8 mouse cellular contexts compared by ENCODE assay signal in genomic region chr16:17148084-17148483, GRCm38 (mm10). TPM values are rescaled to one million over a fixed set of nuclear protein-coding genes. Genes with fewer than 3 reads are reported as not detected.
DNase-seq lines count a peak whose midpoint lies in the region; ATAC-seq and TF ChIP-seq lines count a peak whose summit lies in the region.

No protein-coding gene starts in this region.

- peaks cover 23% of the 10 kb centered on the region for H3K36me3 ChIP-seq in embryonic facial prominence, embryonic 13.5 days
- peaks cover 17% of the 10 kb centered on the region for H3K36me3 ChIP-seq in midbrain, embryonic 12.5 days

- peaks cover 10% of the 10 kb centered on the region for H3K27me3 ChIP-seq in embryonic facial prominence, embryonic 13.5 days
- peaks cover 20% of the 10 kb centered on the region for H3K27me3 ChIP-seq in midbrain, embryonic 12.5 days

- WGBS in embryonic facial prominence, embryonic 13.5 days: 8% methylated on average over 16 of the region's 16 CpGs
- WGBS in midbrain, embryonic 12.5 days: 6% methylated on average over 16 of the region's 16 CpGs

- no peaks in the 10 kb centered on the region for H3K9me3 ChIP-seq in embryonic facial prominence, embryonic 13.5 days
- no peaks in the 10 kb centered on the region for H3K9me3 ChIP-seq in midbrain, embryonic 12.5 days

- peak; percentile 44 for TF ChIP-seq CTCF in layer of hippocampus, adult 2 months (conservative IDR thresholded peaks at IDR 0.05)

- peaks cover 12% of the 10 kb centered on the region for H3K4me1 ChIP-seq in embryonic facial prominence, embryonic 13.5 days
- peaks cover 12% of the 10 kb centered on the region; the same call in 1 of the 2 replicates for H3K4me1 ChIP-seq in midbrain, embryonic 12.5 days

- no peak for DNase-seq in layer of hippocampus, adult 2 months (ENCODE audit: low spot score in 2 of 2)
- DNase-seq in layer of hippocampus, adult 8-10 months (ENCODE audit: low spot score in 2 of 2): no peak
- peak; percentile 75 for DNase-seq in MN1 (ENCODE audit: low spot score)
- DNase-seq in induced T-regulatory cell, adult 2 months (ENCODE audit: low read depth): peak; percentile 55
- DNase-seq in thymus, postnatal 14 days: peak; percentile 71

- peak overlapping the region; percentile 71 for H3K9ac ChIP-seq in embryonic facial prominence, embryonic 13.5 days
- peak overlapping the region; percentile 59 for H3K9ac ChIP-seq in midbrain, embryonic 12.5 days (replicated peaks)

- peak overlapping the region; percentile 71 for H3K4me3 ChIP-seq in layer of hippocampus, adult 2 months
- peak overlapping the region; percentile 62 for H3K4me3 ChIP-seq in embryonic facial prominence, embryonic 13.5 days
- H3K4me3 ChIP-seq in midbrain, embryonic 12.5 days: peak overlapping the region; percentile 54

- ATAC-seq in embryonic facial prominence, embryonic 13.5 days (ENCODE audit: insufficient number of reproducible peaks, insufficient read depth, low FRiP score, low TSS enrichment, low read depth): no peak
- ATAC-seq in midbrain, embryonic 12.5 days (ENCODE audit: low FRiP score, low read depth): peak; percentile 3; the same call in 1 of the 2 replicates
- ATAC-seq in activated CD4-positive, CD25-positive, alpha-beta regulatory T cell, adult 4 months: no peak

- peak overlapping the region; percentile 99 for H3K4me2 ChIP-seq in embryonic facial prominence, embryonic 13.5 days
- peak overlapping the region; percentile 95 for H3K4me2 ChIP-seq in midbrain, embryonic 12.5 days (replicated peaks)

- no peak overlapping the region for H3K27ac ChIP-seq in layer of hippocampus, adult 2 months
- no peak overlapping the region for H3K27ac ChIP-seq in embryonic facial prominence, embryonic 13.5 days
- H3K27ac ChIP-seq in midbrain, embryonic 12.5 days (replicated peaks): no peak overlapping the region

RNA-seq across cellular contexts. Expression of gene Ccdc116, which starts 1.1 kb away (rescaled TPM):
- total RNA-seq in layer of hippocampus, adult 2 months (2021): 1 to 10 TPM; 2.0 to 2.7 TPM
- 1 to 10 TPM in 3 of 4 experiments, under 1 TPM in 1; 0.71 to 2.4 (median 1.6) TPM for total RNA-seq in layer of hippocampus, adult 8-10 months (2022)
- polyA plus RNA-seq in embryonic facial prominence, embryonic 13.5 days (2015; fragmentation: Nextera tagmentation; extraction: Ambion mirVana): 0.62 and 0.98 TPM in 2 replicates
- polyA plus RNA-seq in midbrain, embryonic 12.5 days (2016; fragmentation: Nextera tagmentation; extraction: Ambion mirVana): 0.63 and 0.92 TPM in 2 replicates
- under 1 TPM; 0.24 to 0.54 TPM for polyA plus RNA-seq in activated CD4-positive, CD25-positive, alpha-beta regulatory T cell, adult 4 months (2017; shearing (Covaris generic))

RNA-seq across cellular contexts. Expression of gene Ydjc, which starts 3.7 kb away (rescaled TPM):
- 10 to 100 TPM; 24.5 to 25.2 TPM for total RNA-seq in layer of hippocampus, adult 2 months (2021)
- total RNA-seq in layer of hippocampus, adult 8-10 months (2022): 10 to 100 TPM; 23.2 to 31.9 (median 25.8) TPM
- 9.3 and 10.9 TPM in 2 replicates for polyA plus RNA-seq in embryonic facial prominence, embryonic 13.5 days (2015; fragmentation: Nextera tagmentation; extraction: Ambion mirVana)
- polyA plus RNA-seq in midbrain, embryonic 12.5 days (2016; fragmentation: Nextera tagmentation; extraction: Ambion mirVana): 9.6 and 10.0 TPM in 2 replicates
- polyA plus RNA-seq in activated CD4-positive, CD25-positive, alpha-beta regulatory T cell, adult 4 months (2017; shearing (Covaris generic)): 1 to 10 TPM; 7.0 to 8.2 TPM

RNA-seq across cellular contexts. Expression of gene Sdf2l1, which starts 15.9 kb away (rescaled TPM):
- 10 to 100 TPM; 21.6 to 26.4 TPM for total RNA-seq in layer of hippocampus, adult 2 months (2021)
- 10 to 100 TPM; 25.6 to 40.2 (median 33.6) TPM for total RNA-seq in layer of hippocampus, adult 8-10 months (2022)
- polyA plus RNA-seq in embryonic facial prominence, embryonic 13.5 days (2015; fragmentation: Nextera tagmentation; extraction: Ambion mirVana): 60.1 and 65.3 TPM in 2 replicates
- polyA plus RNA-seq in midbrain, embryonic 12.5 days (2016; fragmentation: Nextera tagmentation; extraction: Ambion mirVana): 58.6 and 58.8 TPM in 2 replicates
- polyA plus RNA-seq in activated CD4-positive, CD25-positive, alpha-beta regulatory T cell, adult 4 months (2017; shearing (Covaris generic)): 10 to 100 TPM; 27.8 to 50.4 TPM

RNA-seq across cellular contexts. Expression of gene 2610318N02Rik, which starts 23.1 kb away (rescaled TPM):
- 1 to 10 TPM in 1 of 2 experiments, under 1 TPM in 1; 0.76 to 1.8 TPM for total RNA-seq in layer of hippocampus, adult 2 months (2021)
- total RNA-seq in layer of hippocampus, adult 8-10 months (2022): 1 to 10 TPM in 1 of 4 experiments, under 1 TPM in 3; 0.68 to 1.2 (median 0.94) TPM
- polyA plus RNA-seq in embryonic facial prominence, embryonic 13.5 days (2015; fragmentation: Nextera tagmentation; extraction: Ambion mirVana): 42.8 and 54.8 TPM in 2 replicates
- polyA plus RNA-seq in midbrain, embryonic 12.5 days (2016; fragmentation: Nextera tagmentation; extraction: Ambion mirVana): 71.6 and 73.8 TPM in 2 replicates
- 10 to 100 TPM; 10.7 to 11.1 TPM for polyA plus RNA-seq in activated CD4-positive, CD25-positive, alpha-beta regulatory T cell, adult 4 months (2017; shearing (Covaris generic))

RNA-seq across cellular contexts. Expression of gene Ppil2, which starts 37.0 kb away (rescaled TPM):
- total RNA-seq in layer of hippocampus, adult 2 months (2021): 100 to 1,000 TPM in 1 of 2 experiments, 10 to 100 TPM in 1; 91.3 to 105 TPM
- total RNA-seq in layer of hippocampus, adult 8-10 months (2022): 100 to 1,000 TPM in 2 of 4 experiments, 10 to 100 TPM in 2; 85.7 to 105 (median 98.4) TPM
- polyA plus RNA-seq in embryonic facial prominence, embryonic 13.5 days (2015; fragmentation: Nextera tagmentation; extraction: Ambion mirVana): 159 and 161 TPM in 2 replicates
- polyA plus RNA-seq in midbrain, embryonic 12.5 days (2016; fragmentation: Nextera tagmentation; extraction: Ambion mirVana): 154 and 164 TPM in 2 replicates
- 100 to 1,000 TPM; 166 to 209 TPM for polyA plus RNA-seq in activated CD4-positive, CD25-positive, alpha-beta regulatory T cell, adult 4 months (2017; shearing (Covaris generic))

Comparison
In these comparisons a context has a peak if more than half of its experiments do, and no peak if none do; other contexts are left out.
1. DNase-seq: peak in MN1 (single experiment), induced T-regulatory cell, adult 2 months (single experiment) and thymus, postnatal 14 days (single experiment); none in layer of hippocampus, adult 2 months (0 of 2) and layer of hippocampus, adult 8-10 months (0 of 2).
2. Peak in every context shown above with its lines, with median percentiles within 50 percentile points of each other: H3K4me3 ChIP-seq.